Mouse (Mus musculus) forebrain, embryonic 15.5 days (tissue): ENCODE measurements around the gene Esrp2. TPM values are rescaled to one million over a fixed set of nuclear protein-coding genes. Genes with fewer than 3 reads are reported as not detected.

Experiments used
- ATAC-seq: fragments of 200-750 bp; cut with Nextera tagmentation; replicated peaks from 2 replicates; pipeline ENCODE4 v1.8.0; 2017; ENCODE audit warnings: mild to moderate bottlenecking, moderate TSS enrichment, moderate library complexity
- H3K27ac ChIP-seq: fragments of 300-500 bp; sonication (generic); replicated peaks from 2 replicates; pipeline ENCODE4 v1.5.1; 2015; ENCODE audit warnings: mild to moderate bottlenecking, inconsistent platforms
- H3K27me3 ChIP-seq: fragments of 300-500 bp; sonication (generic); 2 replicates; pipeline ENCODE4 v1.6.1; 2015; ENCODE audit warnings: inconsistent platforms
- H3K36me3 ChIP-seq: fragments of 300-500 bp; sonication (generic); 2 replicates; pipeline ENCODE4 v1.6.1; 2015; ENCODE audit warnings: mild to moderate bottlenecking, inconsistent platforms
- H3K4me1 ChIP-seq: fragments of 300-500 bp; sonication (generic); 2 replicates; pipeline ENCODE4 v1.6.1; 2015; ENCODE audit warnings: inconsistent platforms
- H3K4me2 ChIP-seq: fragments of 300-500 bp; sonication (generic); replicated peaks from 2 replicates; pipeline ENCODE4 v1.6.1; 2015; ENCODE audit warnings: mild to moderate bottlenecking, inconsistent platforms
- H3K4me3 ChIP-seq: fragments of 300-500 bp; sonication (generic); 2 replicates; pipeline ENCODE4 v1.5.1; 2015; ENCODE audit warnings: mild to moderate bottlenecking, inconsistent platforms
- H3K9ac ChIP-seq: fragments of 300-500 bp; sonication (generic); replicated peaks from 2 replicates; pipeline ENCODE4 v1.6.1; 2015; ENCODE audit warnings: mild to moderate bottlenecking, inconsistent platforms
- H3K9me3 ChIP-seq: fragments of 300-500 bp; sonication (generic); 2 replicates; pipeline ENCODE4 v1.6.1; 2016; ENCODE audit warnings: inconsistent platforms
- WGBS: fragments of 180-500 bp; shearing (Covaris S2); methylation state at CpG from one replicate; pipeline ENCODE4 v1.1.7; 2015; ENCODE audit warnings: mixed read lengths; 5-methylcytosine and 5-hydroxymethylcytosine counted together
- polyA plus RNA-seq: library from polyadenylated mRNA; unstranded; fragments of >200 nt; fragmentation: Nextera tagmentation; extraction: Ambion mirVana; gene quantifications from 2 replicates; pipeline ENCODE4 v1.2.1, GENCODE M21; 2015

The Esrp2 gene
- polyA plus RNA-seq, 1 experiment from 2014 or later, result 0.06 TPM

- Histone ChIP-seq H3K4me2 (no peak overlapping the region), H3K27me3 (no peaks in the 10 kb centered on the region), H3K27ac (no peak overlapping the region), H3K9me3 (no peaks in the 10 kb centered on the region), H3K9ac (no peak overlapping the region), H3K36me3 (peaks cover 43% of the 10 kb centered on the region), H3K4me3 (no peak overlapping the region), H3K4me1 (peaks cover 7% of the 10 kb centered on the region)
- 90% methylated on average over 9 of the region's 9 CpGs for WGBS
- ATAC-seq, result no peak
Observed at GRCm38 (mm10) chr8:106163251-106163650, 26.5 kb upstream of the Esrp2 start.

GRCm38 (mm10) chr8:106159876-106160275, 23.1 kb upstream of the Esrp2 start:
- WGBS, result 92% methylated on average over 6 of the region's 6 CpGs

DNA sequence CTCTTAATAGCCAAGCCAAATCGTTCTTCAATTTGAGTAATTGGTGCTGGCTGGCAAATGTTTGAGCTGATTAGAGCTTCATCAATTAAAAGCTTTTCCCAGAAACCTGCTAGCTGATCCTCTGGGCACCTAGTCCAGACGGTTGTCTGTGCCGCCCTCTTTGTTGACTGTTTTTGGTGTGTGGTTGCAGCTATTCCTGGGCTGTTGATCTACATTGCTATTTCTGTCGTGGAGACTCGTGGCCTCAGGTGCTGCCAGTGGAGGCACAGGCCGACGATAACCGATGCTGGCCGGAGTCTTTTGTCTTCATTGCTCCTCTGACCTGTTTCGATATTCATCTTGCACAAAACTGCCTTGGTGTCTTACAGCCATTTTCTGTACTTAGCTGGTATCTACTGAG, 21.6 kb upstream of the Esrp2 start:
- H3K27me3 ChIP-seq, result no peaks in the 10 kb centered on the region
- no peaks in the 10 kb centered on the region for H3K9me3 ChIP-seq
- no peak overlapping the region for H3K27ac ChIP-seq
- H3K36me3 ChIP-seq, result peaks cover 54% of the 10 kb centered on the region
- no peak overlapping the region for H3K4me2 ChIP-seq
- H3K9ac ChIP-seq, result no peak overlapping the region
- no peak for ATAC-seq
- WGBS, result 89% methylated on average over 10 of the region's 10 CpGs
- no peaks in the 10 kb centered on the region for H3K4me1 ChIP-seq
- H3K4me3 ChIP-seq, result no peak overlapping the region

More at GRCm38 (mm10) chr8:106159876-106160275, 23.1 kb upstream of the Esrp2 start:
- Histone ChIP-seq H3K36me3 (peaks cover 60% of the 10 kb centered on the region), H3K4me1 (no peaks in the 10 kb centered on the region), H3K4me2 (no peak overlapping the region), H3K9ac (no peak overlapping the region), H3K27me3 (no peaks in the 10 kb centered on the region), H3K27ac (no peak overlapping the region), H3K4me3 (no peak overlapping the region), H3K9me3 (no peaks in the 10 kb centered on the region)
- no peak for ATAC-seq

DNA sequence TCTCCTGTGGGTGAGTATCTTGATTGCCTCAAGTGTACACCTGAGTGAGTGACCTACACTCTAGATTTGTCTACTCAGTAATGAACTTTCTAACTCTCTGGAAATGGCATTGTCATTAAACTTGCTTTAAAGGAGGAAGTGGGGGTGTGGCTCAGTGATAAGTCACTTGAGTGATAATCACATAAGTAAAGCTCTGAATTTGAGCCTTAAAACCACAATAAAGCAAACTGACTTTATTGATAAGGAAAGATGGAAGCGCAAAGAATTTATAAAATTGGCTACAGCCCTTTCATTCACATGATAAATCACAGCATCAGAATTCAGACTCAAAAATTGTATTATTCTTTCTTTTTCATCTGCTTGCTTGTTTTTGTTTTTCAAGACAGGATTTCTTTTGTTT, 20.6 kb upstream of the Esrp2 start:
- H3K4me1 ChIP-seq, result no peaks in the 10 kb centered on the region
- no peak for ATAC-seq
- H3K27ac ChIP-seq, result no peak overlapping the region
- 100% methylated on average over 1 of the region's 1 CpGs for WGBS
- no peaks in the 10 kb centered on the region for H3K9me3 ChIP-seq
- no peak overlapping the region for H3K4me2 ChIP-seq
- no peak overlapping the region for H3K9ac ChIP-seq
- peaks cover 44% of the 10 kb centered on the region for H3K36me3 ChIP-seq
- H3K4me3 ChIP-seq, result no peak overlapping the region
- H3K27me3 ChIP-seq, result no peaks in the 10 kb centered on the region

- WGBS, result 91% methylated on average over 4 of the region's 4 CpGs
- peaks cover 19% of the 10 kb centered on the region for H3K4me1 ChIP-seq
- no peaks in the 10 kb centered on the region for H3K9me3 ChIP-seq
- H3K4me2 ChIP-seq, result no peak overlapping the region
- H3K9ac ChIP-seq, result no peak overlapping the region
- H3K27me3 ChIP-seq, result no peaks in the 10 kb centered on the region
- no peak overlapping the region for H3K27ac ChIP-seq
- H3K4me3 ChIP-seq, result no peak overlapping the region
- peaks cover 22% of the 10 kb centered on the region; the same call in 1 of the 2 replicates for H3K36me3 ChIP-seq
- no peak for ATAC-seq
Observed at GRCm38 (mm10) chr8:106152876-106153275, 16.1 kb upstream of the Esrp2 start.

DNA sequence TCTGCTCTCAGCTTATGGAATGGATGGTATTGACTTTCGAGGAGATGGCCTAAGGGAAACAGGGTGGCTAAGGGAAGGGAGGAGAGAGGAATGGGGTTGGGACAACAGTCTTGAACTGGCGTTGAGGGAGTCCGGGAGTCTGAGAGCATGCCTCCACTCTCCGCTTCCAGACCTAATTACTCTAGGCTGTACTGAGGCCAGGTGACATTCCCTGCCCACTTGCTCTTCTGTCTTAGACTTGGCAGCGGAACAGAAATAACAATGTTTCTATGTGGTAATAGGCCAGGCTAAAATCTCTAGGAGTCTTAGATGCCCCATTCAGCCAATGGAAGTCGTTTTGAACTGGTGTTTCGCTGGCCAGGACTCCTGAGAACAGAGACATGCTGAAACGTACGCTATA, 14.3 kb upstream of the Esrp2 start:
- peak overlapping the region; percentile 83 for H3K4me2 ChIP-seq
- no peak overlapping the region for H3K27ac ChIP-seq
- H3K4me1 ChIP-seq, result peaks cover 19% of the 10 kb centered on the region
- 73% methylated on average over 9 of the region's 9 CpGs for WGBS
- no peaks in the 10 kb centered on the region for H3K9me3 ChIP-seq
- H3K27me3 ChIP-seq, result no peaks in the 10 kb centered on the region
- ATAC-seq, result no peak
- H3K9ac ChIP-seq, result peak overlapping the region; percentile 89; the same call in 1 of the 2 replicates
- H3K4me3 ChIP-seq, result peak overlapping the region; percentile 90
- peaks cover 12% of the 10 kb centered on the region; the same call in 1 of the 2 replicates for H3K36me3 ChIP-seq

DNA sequence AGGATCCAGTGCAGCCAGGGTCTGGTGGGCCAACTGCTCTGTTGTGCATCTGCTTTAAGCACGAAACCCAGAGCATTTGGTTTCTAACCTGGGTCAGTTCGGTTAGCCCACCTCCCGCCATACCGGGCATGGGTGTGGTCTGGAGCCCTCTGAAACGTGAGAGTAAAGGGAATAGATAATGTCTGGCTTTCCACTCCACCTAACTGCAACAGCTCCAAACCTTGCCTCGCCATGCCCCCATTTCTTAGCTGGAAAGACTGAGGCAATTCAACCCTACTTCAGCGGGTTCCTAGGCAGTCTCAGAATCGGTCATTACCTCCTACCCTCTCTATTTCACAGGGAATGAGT, 13.9 kb upstream of the Esrp2 start:
- Histone ChIP-seq H3K27ac (peak overlapping the region; percentile 41; the same call in 1 of the 2 replicates), H3K4me1 (peaks cover 19% of the 10 kb centered on the region), H3K27me3 (no peaks in the 10 kb centered on the region), H3K4me2 (peak overlapping the region; percentile 83), H3K36me3 (peaks cover 11% of the 10 kb centered on the region; the same call in 1 of the 2 replicates), H3K9me3 (no peaks in the 10 kb centered on the region), H3K4me3 (peak overlapping the region; percentile 90), H3K9ac (peak overlapping the region; percentile 89)
- no peak for ATAC-seq
- 20% methylated on average over 8 of the region's 8 CpGs for WGBS

DNA sequence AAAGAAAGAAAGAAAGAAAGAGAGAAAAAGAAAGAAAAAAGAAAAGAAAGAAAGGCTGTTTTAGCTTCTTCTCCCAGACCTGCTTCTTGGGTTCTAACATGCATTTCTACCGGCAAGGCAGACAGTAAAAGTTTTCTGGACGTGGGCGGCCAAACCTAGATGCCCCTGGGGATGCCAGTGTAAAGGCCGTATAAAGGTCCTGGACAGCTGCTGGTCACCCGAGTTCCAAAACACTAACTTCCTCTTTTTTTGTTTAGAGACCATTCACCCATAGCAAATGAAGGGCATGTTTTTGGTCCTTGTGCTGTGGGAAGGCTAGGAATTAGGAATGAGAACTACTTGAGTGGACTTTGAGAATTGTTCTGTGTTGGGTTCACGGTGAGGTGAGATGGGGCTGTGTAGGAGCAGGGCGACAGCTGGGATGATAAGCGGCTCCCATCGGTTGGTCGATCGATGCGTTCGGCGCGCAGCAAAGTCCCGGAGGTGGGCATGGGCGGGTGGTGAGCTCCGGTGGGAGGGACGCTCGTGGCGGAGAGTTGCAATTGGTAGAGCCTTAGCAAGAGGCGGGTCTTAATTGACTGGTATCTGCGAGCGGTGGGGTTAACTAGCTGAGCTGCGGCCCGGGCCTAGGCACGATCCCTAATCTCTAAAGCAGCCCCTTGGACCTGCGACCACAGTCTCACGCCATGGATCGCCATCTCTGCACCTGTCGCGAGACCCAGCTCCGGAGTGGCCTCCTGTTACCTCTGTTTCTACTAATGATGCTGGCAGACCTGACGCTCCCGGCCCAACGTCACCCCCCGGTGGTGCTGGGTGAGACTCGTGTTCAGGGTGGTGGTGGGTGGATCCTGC, 13.3 kb upstream of the Esrp2 start, which contains the start of gene Pla2g15:
Gene Pla2g15 (plus strand): TSS at position 599 of the 852 bp plus-strand sequence.
- peak within 1 kb of the TSS; percentile 41; the same call in 1 of the 2 replicates for H3K27ac ChIP-seq
- peaks cover 19% of the 10 kb centered on the region for H3K4me1 ChIP-seq
- H3K36me3 ChIP-seq, result 0 out of 2 replicates have a peak, but pooled peaks cover 7% of the 10 kb centered on the region
- peak within 1 kb of the TSS; percentile 89 for H3K9ac ChIP-seq
- 2% methylated on average over 38 of the region's 38 CpGs for WGBS
- H3K9me3 ChIP-seq, result no peaks in the 10 kb centered on the region
- peak within 1 kb of the TSS; percentile 83 for H3K4me2 ChIP-seq
- peak within 1 kb of the TSS; percentile 90 for H3K4me3 ChIP-seq
- no peaks in the 10 kb centered on the region for H3K27me3 ChIP-seq
- ATAC-seq, result peak; percentile 99

- H3K9ac ChIP-seq, result no peak overlapping the region
- WGBS, result 94% methylated on average over 6 of the region's 6 CpGs
- H3K4me2 ChIP-seq, result no peak overlapping the region
- no peaks in the 10 kb centered on the region for H3K36me3 ChIP-seq
- no peak overlapping the region for H3K27ac ChIP-seq
- no peaks in the 10 kb centered on the region for H3K9me3 ChIP-seq
- no peak for ATAC-seq
- H3K27me3 ChIP-seq, result no peaks in the 10 kb centered on the region
- no peak overlapping the region for H3K4me3 ChIP-seq
- peaks cover 19% of the 10 kb centered on the region for H3K4me1 ChIP-seq
Observed at GRCm38 (mm10) chr8:106149025-106149424, 12.3 kb upstream of the Esrp2 start.

- H3K9me3 ChIP-seq, result no peaks in the 10 kb centered on the region
- 89% methylated on average over 6 of the region's 6 CpGs for WGBS
- no peak for ATAC-seq
Observed at GRCm38 (mm10) chr8:106147868-106148565, 11.2 kb upstream of the Esrp2 start.

GRCm38 (mm10) chr8:106146014-106146413, 9.2 kb upstream of the Esrp2 start:
- Histone ChIP-seq H3K27ac (no peak overlapping the region), H3K9ac (no peak overlapping the region), H3K9me3 (no peaks in the 10 kb centered on the region), H3K27me3 (no peaks in the 10 kb centered on the region), H3K36me3 (no peaks in the 10 kb centered on the region), H3K4me3 (no peak overlapping the region), H3K4me2 (no peak overlapping the region), H3K4me1 (peaks cover 9% of the 10 kb centered on the region)
- ATAC-seq, result no peak
- WGBS, result 95% methylated on average over 4 of the region's 4 CpGs

More at GRCm38 (mm10) chr8:106147868-106148565, 11.2 kb upstream of the Esrp2 start:
- Histone ChIP-seq H3K27ac (no peak overlapping the region), H3K36me3 (no peaks in the 10 kb centered on the region), H3K4me1 (peaks cover 19% of the 10 kb centered on the region), H3K27me3 (no peaks in the 10 kb centered on the region), H3K4me2 (no peak overlapping the region), H3K4me3 (no peak overlapping the region), H3K9ac (no peak overlapping the region)

- Histone ChIP-seq H3K4me1 (peaks cover 5% of the 10 kb centered on the region; the same call in 1 of the 2 replicates), H3K4me3 (no peak overlapping the region), H3K36me3 (no peaks in the 10 kb centered on the region), H3K27ac (no peak overlapping the region), H3K9me3 (no peaks in the 10 kb centered on the region), H3K9ac (no peak overlapping the region), H3K27me3 (no peaks in the 10 kb centered on the region), H3K4me2 (no peak overlapping the region)
- ATAC-seq, result no peak
- 88% methylated on average over 2 of the region's 2 CpGs for WGBS
Observed at GRCm38 (mm10) chr8:106145331-106145730, 8.6 kb upstream of the Esrp2 start.
